Mouse (Mus musculus) left cerebral cortex, adult 8-10 months (tissue): ENCODE measurements around the gene Zfp949. TPM values are rescaled to one million over a fixed set of nuclear protein-coding genes. Genes with fewer than 3 reads are reported as not detected.
"Not testable (repeated sequence)": the region's sequence is repeated elsewhere in the genome, so short reads cannot be mapped to it uniquely, and the experiment has no call there.

Experiments
- DNase-seq, 2 experiments: peaks; one replicate each; pipeline ENCODE4 v3.0.0; 2022; ENCODE audit warnings: low spot score in 2 of 2
- total RNA-seq, 4 experiments: library from RNA; stranded (reverse); gene quantifications; 2 replicates each; pipeline ENCODE4 v1.2.4; 2022

Gene Zfp949
- total RNA-seq, 4 experiments from 2014 or later = 23.3 to 30.1 (median 28.9) TPM

GRCm38 (mm10) chr9:88539546-88540224 lies 8.1 kb upstream of the Zfp949 start:
- no peak for DNase-seq

GRCm38 (mm10) chr9:88542816-88543215 lies 5.0 kb upstream of the Zfp949 start:
- no peak for DNase-seq

DNA sequence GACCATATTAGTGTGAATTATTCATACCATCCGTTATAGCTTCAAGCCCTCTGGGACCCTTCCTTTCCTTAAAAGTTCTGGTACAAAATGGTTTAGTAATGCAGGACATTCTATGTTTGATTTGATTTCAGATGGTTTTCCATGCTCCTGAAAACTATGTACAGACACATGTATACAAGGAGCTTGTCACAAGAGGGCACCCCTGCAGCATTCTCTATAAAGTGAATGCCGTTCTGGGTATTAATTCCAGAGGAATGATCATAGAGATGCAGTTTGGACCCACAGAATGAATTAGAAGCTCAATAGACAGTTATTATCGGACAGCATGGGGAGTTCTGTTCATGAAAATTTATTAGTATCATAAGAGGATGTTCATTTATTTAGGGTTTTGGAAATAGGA lies 2.3 kb upstream of the Zfp949 start:
- no peak for DNase-seq

DNA sequence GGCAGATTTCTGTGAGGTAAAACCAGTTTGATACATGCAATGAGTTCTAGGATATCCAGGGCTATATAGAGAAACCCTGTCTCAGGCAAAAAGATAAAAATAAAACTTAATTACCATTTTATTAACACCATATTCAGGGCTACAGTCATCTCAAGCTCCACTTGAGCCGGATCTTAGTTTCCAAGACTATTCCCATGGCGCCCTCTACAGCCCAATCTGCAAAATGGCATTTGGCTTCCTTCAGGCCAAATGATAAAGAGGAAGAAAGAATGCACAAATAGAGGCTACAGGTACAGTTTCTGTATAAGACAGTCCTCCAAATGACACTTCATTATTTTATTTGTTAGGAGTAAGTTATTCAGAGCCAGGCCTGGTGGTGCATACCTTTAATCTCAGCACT lies 1.7 kb upstream of the Zfp949 start:
- no peak for DNase-seq

DNA sequence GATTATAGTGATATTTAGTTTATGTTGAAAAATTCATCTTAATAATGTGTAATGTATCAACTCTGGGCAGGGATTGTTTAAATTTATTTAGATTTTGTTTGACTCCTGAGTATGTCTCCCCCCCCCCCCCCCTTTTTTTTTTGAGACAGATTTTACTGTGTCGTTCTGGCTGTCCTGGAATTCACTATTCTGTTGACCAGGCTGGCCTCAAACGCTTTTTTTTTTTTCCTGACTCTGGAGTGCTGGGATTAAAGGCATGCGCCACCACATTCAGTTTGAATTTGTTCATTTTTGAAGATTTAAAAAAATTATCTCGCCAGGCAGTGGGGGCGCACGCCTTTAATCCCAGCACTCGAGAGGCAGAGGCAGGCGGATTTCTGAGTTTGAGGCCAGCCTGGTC lies 1.2 kb upstream of the Zfp949 start:
- no peak for DNase-seq

DNA sequence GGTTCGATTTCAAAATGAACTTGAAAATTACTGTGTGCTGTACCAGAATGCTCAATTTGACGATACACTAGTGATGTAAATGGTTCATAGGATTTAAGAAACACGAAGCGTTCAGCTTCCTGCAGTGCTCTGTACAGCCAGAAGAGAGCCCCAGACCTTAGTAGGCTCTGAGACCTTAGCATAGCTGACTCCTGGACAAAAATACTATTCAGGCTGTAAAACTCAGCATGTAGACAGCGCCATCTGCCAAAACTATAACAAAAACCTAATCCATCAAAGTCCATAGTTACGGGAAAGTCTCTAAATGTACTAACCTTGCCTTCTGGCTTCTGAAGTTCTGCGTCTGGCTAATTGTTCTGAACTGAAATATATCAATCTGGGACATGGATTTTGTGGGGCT lies 550 bp upstream of the Zfp949 start:
- DNase-seq = peak in 1 of 2 experiments; percentile 39

GRCm38 (mm10) chr9:88548614-88548945 lies 760 bp downstream of the Zfp949 start:
- no peak for DNase-seq

DNA sequence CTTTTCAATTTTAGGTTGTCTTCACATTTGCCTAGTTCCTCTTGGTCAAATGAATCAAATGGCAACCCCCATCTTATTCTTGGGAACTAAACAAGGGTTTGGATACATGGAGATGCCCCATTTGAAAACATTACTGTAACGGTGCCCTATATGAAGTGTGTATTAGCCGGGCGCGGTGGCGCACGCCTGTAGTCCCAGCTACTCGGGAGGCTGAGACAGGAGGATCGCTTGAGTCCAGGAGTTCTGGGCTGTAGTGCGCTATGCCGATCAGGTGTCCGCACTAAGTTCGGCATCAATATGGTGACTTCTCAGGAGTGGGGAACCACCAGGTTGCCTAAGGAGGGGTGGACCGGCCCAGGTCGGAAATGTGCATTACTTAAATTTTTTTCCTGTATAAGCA lies 5.3 kb downstream of the Zfp949 start:
- DNase-seq = no peak

DNA sequence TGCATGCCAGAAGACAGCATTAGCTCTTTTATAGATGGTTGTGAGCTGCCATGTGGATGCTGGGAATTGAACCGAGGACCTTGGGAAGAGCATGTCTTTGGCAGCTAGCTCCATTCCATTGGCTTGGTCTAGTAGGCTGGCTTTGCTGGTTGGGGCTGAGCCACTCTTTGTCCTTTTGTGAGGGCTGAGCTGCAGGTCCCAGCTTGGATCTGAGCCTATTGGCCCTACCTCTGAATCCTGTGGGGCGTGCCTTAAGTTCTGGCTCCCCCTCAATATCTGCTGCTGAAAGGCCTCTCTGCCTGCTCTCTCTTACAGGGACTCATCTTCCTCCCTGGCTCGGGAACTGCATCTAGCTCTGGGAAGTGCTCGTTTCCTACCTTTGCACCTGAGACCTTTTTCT lies 10.3 kb downstream of the Zfp949 start:
- DNase-seq = no peak

DNA sequence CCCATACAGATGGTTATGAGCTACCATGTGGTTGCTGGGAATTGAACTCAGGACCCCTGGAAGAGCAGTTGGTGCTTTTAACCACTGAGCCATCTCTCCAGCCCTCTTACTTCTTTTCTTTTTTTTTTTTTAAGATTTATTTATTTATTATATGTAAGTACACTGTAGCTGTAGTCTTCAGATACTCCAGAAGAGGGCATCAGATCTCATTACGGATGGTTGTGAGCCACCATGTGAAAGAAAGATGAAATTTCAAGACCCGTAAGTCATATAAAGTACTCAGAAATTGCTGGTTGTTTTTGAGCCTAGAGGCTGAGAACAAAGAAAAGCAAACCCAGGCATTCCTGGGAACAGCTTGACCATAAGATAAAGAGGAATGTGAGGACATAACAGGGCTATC lies 13.7 kb downstream of the Zfp949 start:
- not testable (repeated sequence) for DNase-seq

DNA sequence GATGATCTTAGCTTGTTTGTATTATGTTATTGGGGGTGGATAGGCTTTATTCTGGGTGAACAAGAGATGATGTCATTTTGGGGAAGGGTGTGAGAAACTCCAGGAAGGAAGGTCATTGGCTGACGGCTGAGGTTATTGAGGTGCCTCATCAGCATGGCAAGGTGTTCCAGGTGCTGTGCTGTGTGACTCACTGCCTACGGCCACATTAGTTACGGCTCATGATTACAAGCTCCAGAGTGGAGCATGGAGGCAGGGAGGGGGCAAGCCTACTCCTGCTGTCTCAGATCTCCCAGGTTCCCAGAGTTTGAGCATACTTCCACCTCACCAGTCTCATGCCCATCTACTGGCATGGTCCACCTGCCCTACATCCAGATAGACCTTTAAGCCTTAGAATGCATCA lies 22.7 kb downstream of the Zfp949 start:
- DNase-seq = not testable (repeated sequence)

GRCm38 (mm10) chr9:88580591-88580990 lies 32.8 kb downstream of the Zfp949 start, which contains the start of gene Trim43a:
TSS of gene Trim43a (plus strand) at chr9:88580891.
- DNase-seq = not testable (repeated sequence)

GRCm38 (mm10) chr9:88593708-88594107 lies 45.9 kb downstream of the Zfp949 start:
- DNase-seq = not testable (repeated sequence)

DNA sequence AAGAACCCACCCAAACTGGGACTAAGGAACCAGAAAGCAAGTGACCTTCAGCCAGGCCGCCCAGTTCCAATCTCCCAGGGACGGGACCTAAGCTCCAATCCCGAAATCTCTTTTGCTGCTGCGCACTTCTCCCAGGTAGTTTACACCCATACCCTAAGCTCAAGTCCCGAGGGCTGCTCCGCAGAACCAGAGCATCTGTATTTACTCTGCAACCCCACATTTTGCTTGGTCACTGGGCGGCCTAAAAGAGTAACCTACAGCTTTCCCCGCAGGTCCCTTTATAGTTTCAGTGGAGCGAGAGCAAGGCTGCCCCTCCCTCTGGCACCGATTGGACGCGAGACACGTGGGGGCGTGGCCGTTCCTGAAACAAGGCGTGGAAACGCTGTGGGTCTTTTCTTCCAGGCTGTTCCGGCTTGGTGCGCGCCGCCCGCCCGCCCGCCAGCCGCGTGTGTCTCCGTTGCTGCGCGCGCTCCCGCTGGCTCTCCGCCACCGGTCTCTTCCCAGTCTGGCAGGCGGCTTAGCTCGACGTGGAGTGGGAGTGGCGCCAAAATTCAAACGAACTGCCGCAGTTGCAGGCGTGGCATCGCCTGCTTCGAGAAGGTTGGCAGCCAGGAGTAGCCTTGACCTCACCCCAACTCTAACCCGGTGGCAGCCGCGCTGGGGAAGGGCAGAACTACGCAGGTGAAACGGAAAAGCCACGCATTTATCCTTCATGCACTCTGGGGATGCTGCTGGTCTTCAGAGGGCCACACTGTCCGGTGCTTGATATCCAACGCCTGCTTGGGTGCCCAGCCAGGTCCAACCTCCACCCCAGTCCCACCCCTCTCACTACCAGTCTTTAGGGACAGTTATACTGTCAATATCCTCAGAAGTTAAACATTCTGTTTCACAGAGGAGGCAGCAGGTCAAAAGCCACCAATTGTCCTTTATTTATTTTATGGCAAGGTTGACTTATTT lies 51.7 kb downstream of the Zfp949 start:
- DNase-seq = peak; percentile 93 to 97

Other genes with a start within 250 kb of the Zfp949 start
- 1 to 10 TPM; 4.7 to 6.5 (median 5.6) TPM for gene Nt5e, start 220.8 kb upstream of the Zfp949 start, total RNA-seq
- gene Snx14, start 109.1 kb upstream of the Zfp949 start, total RNA-seq = 10 to 100 TPM; 49.4 to 57.4 (median 53.1) TPM
- not detected for gene Gm20537, start 91.4 kb upstream of the Zfp949 start, total RNA-seq
- 10 to 100 TPM; 60.8 to 67.3 (median 62.1) TPM for gene Syncrip, start 65.4 kb upstream of the Zfp949 start, total RNA-seq
- gene Trim43a, start 32.9 kb downstream of the Zfp949 start, total RNA-seq = 1 to 10 TPM in 3 of 4 experiments, under 1 TPM in 1; 0.89 to 2.7 (median 1.6) TPM
- gene Mthfsl, start 172.3 kb downstream of the Zfp949 start, total RNA-seq = 10 to 100 TPM; 24.7 to 38.2 (median 27.9) TPM
- 1 to 10 TPM in 2 of 4 experiments, under 1 TPM in 1, not detected in 1; 0.59 to 1.3 (median 1.1) TPM for gene Bcl2a1d, start 183.9 kb downstream of the Zfp949 start, total RNA-seq